8 mouse cellular contexts compared by ENCODE assay signal in the genomic region with DNA sequence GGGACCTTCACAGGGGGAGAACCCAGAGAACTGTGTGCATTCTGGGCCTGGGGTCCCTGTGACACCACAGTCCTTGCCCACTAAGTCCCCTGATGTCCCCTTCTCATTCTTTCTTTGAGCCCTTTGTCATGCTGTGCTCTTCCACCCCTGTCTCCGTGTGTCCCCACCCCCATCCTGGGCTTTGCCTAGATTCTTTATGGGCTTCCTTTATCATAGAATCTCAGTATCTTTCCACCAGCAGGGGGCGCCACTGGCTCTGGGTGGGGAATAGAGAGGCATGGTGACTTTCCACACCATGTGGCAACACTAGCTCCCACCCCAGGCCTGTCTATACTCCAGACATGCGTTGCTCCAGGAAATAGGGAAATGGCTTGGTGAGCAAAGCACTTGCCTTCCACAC. TPM values are rescaled to one million over a fixed set of nuclear protein-coding genes. Genes with fewer than 3 reads are reported as not detected.
DNase-seq lines count a peak whose midpoint lies in the region; ATAC-seq lines count a peak whose summit lies in the region.

No protein-coding gene starts in this region.

- DNase-seq in WW6 (ENCODE audit: low read depth, low spot score) = peak; percentile 61
- peak; percentile 92 to 96 for DNase-seq in cerebellum, postnatal 36 days
- DNase-seq in gastrocnemius, adult 18-20 months (ENCODE audit: low spot score) = peak; percentile 94
- DNase-seq in left cerebral cortex, adult 11 months (ENCODE audit: low spot score) = peak; percentile 70
- DNase-seq in lung, postnatal 4 days = peak; percentile 87 to 95
- DNase-seq in retina, postnatal 1 day = peak; percentile 87
- peak; percentile 96 for DNase-seq in thymus, postnatal 4 days

- H3K4me2 ChIP-seq in hindbrain, embryonic 16.5 days (ENCODE audit: low read length) = no peak overlapping the region

- 3% methylated on average over 3 of the region's 3 CpGs for whole genome bisulfite sequencing in hindbrain, embryonic 16.5 days

- peaks cover 8% of the 10 kb centered on the region for H3K4me1 ChIP-seq in hindbrain, embryonic 16.5 days (ENCODE audit: control insufficient read depth, insufficient read depth, low read depth, low read length)

- peak; percentile 47 for ATAC-seq in hindbrain, embryonic 16.5 days

- H3K9ac ChIP-seq in hindbrain, embryonic 16.5 days (ENCODE audit: low read depth, low read length) = no peak overlapping the region

- H3K9me3 ChIP-seq in hindbrain, embryonic 16.5 days (ENCODE audit: control insufficient read depth, low read length) = no peaks in the 10 kb centered on the region

- peak overlapping the region; percentile 53; the same call in 1 of the 2 replicates for H3K27ac ChIP-seq in hindbrain, embryonic 16.5 days (ENCODE audit: low read depth, low read length)

- no peaks in the 10 kb centered on the region for H3K36me3 ChIP-seq in hindbrain, embryonic 16.5 days (ENCODE audit: control insufficient read depth, insufficient read depth, low read length)

- no peak overlapping the region for H3K4me3 ChIP-seq in hindbrain, embryonic 16.5 days (ENCODE audit: low read length)

- H3K27me3 ChIP-seq in hindbrain, embryonic 16.5 days (replicated peaks; ENCODE audit: control insufficient read depth, insufficient read depth, low read length) = no peaks in the 10 kb centered on the region

RNA-seq across cellular contexts. Expression of gene Lhpp, which starts 46.1 kb away (rescaled TPM):
- 10 to 100 TPM; 11.6 to 17.7 TPM for total RNA-seq in gastrocnemius, adult 18-20 months (2021)
- 56.2 and 56.4 TPM in 2 replicates for polyA plus RNA-seq in hindbrain, embryonic 16.5 days (2015; fragmentation: Nextera tagmentation; extraction: Ambion mirVana)

RNA-seq across cellular contexts. Expression of gene Nkx1-2, which starts 57.1 kb away (rescaled TPM):
- total RNA-seq in gastrocnemius, adult 18-20 months (2021) = not detected
- polyA plus RNA-seq in hindbrain, embryonic 16.5 days (2015; fragmentation: Nextera tagmentation; extraction: Ambion mirVana) = 0.24 and 0.29 TPM in 2 replicates
